Mouse (Mus musculus) hindbrain, postnatal 0 days (tissue): ENCODE data around the gene Ntpcr. TPM values are rescaled to one million over a fixed set of nuclear protein-coding genes. Genes with fewer than 3 reads are reported as not detected.

ENCODE experiments used
- ATAC-seq: fragments of 200-750 bp; cut with Nextera tagmentation; 2 replicates; pipeline ENCODE4 v1.8.0; 2017; ENCODE audit warnings: mild to moderate bottlenecking, moderate TSS enrichment, moderate library complexity
- DNase-seq: peaks from one replicate; pipeline ENCODE4 v3.0.0-alpha.2; 2015; ENCODE audit warnings: low spot score
- H3K27ac ChIP-seq: fragments of 300-500 bp; sonication (generic); 2 replicates; pipeline ENCODE4 v1.5.1; 2014; ENCODE audit warnings: mild to moderate bottlenecking
- H3K27me3 ChIP-seq: fragments of 300-500 bp; sonication (generic); 2 replicates; pipeline ENCODE4 v1.6.1; 2014; ENCODE audit warnings: low read length, mixed read lengths; ENCODE audit not compliant: insufficient read depth
- H3K36me3 ChIP-seq: fragments of 300-500 bp; sonication (generic); 2 replicates; pipeline ENCODE4 v1.6.1; 2014; ENCODE audit warnings: low read length, mixed read lengths; ENCODE audit not compliant: insufficient read depth
- H3K4me1 ChIP-seq: fragments of 300-500 bp; sonication (generic); 2 replicates; pipeline ENCODE4 v1.6.1; 2014; ENCODE audit warnings: antibody characterized with exemption, low read length, mixed read lengths; ENCODE audit not compliant: insufficient read depth
- H3K4me2 ChIP-seq: fragments of 300-500 bp; sonication (generic); 2 replicates; pipeline ENCODE4 v1.6.1; 2014; ENCODE audit warnings: low read depth, mild to moderate bottlenecking, low read length, moderate library complexity, mixed read lengths
- H3K4me3 ChIP-seq: fragments of 300-500 bp; sonication (generic); 2 replicates; pipeline ENCODE4 v1.5.1; 2014; ENCODE audit warnings: low read length
- H3K9ac ChIP-seq: fragments of 300-500 bp; sonication (generic); replicated peaks from 2 replicates; pipeline ENCODE4 v1.6.1; 2014; ENCODE audit warnings: mild to moderate bottlenecking, low read length, moderate library complexity, mixed read lengths
- H3K9me3 ChIP-seq: fragments of 300-500 bp; sonication (generic); 2 replicates; pipeline ENCODE4 v1.6.1; 2016; ENCODE audit warnings: low read length, mixed read lengths
- CTCF ChIP-seq: IDR thresholded peaks from 2 replicates; pipeline ENCODE4 v1.5.1; 2016; ENCODE audit warnings: antibody characterized with exemption, control low read depth, low read depth
- WGBS: fragments of 180-500 bp; shearing (Covaris S2); extraction: QIAGEN DNeasy Blood & Tissue Kit; methylation state at CpG from one replicate; pipeline ENCODE4 v1.1.7; 2014; 5-methylcytosine and 5-hydroxymethylcytosine counted together
- polyA plus RNA-seq: library from polyadenylated mRNA; unstranded; fragments of >200 nt; fragmentation: Nextera tagmentation; extraction: Ambion mirVana; gene quantifications from 2 replicates; pipeline ENCODE4 v1.2.1, GENCODE M21; 2015
- total RNA-seq: library from RNA; depleted of rRNA; stranded (reverse); fragments of >200 nt; gene quantifications from 2 replicates; pipeline ENCODE4 v1.2.3, GENCODE M21; 2014

Ntpcr gene
- total and polyA plus RNA-seq, 2 experiments from 2014 or later, result 35.2 to 37.1 TPM

- 95% methylated on average over 6 of the region's 6 CpGs for WGBS
- Histone ChIP-seq H3K4me2 (no peak overlapping the region), H3K4me1 (no peaks in the 10 kb centered on the region), H3K27ac (no peak overlapping the region), H3K36me3 (no peaks in the 10 kb centered on the region), H3K9me3 (no peaks in the 10 kb centered on the region), H3K27me3 (no peaks in the 10 kb centered on the region), H3K9ac (no peak overlapping the region), H3K4me3 (no peak overlapping the region)
- DNase-seq (no peak), ATAC-seq (no peak)
- no peak for TF ChIP-seq CTCF
Measured at GRCm38 (mm10) chr8:125723437-125723836, 6.3 kb upstream of the Ntpcr start.

- no peaks in the 10 kb centered on the region for H3K36me3 ChIP-seq
- DNase-seq (no peak), ATAC-seq (no peak)
- no peaks in the 10 kb centered on the region for H3K27me3 ChIP-seq
- H3K4me1 ChIP-seq, result no peaks in the 10 kb centered on the region
- H3K4me3 ChIP-seq, result no peak overlapping the region
- H3K4me2 ChIP-seq, result no peak overlapping the region
- no peaks in the 10 kb centered on the region for H3K9me3 ChIP-seq
- H3K9ac ChIP-seq, result no peak overlapping the region
- no peak overlapping the region for H3K27ac ChIP-seq
- 81% methylated on average over 6 of the region's 6 CpGs for WGBS
- no peak for TF ChIP-seq CTCF
Measured at GRCm38 (mm10) chr8:125725037-125725820, 4.5 kb upstream of the Ntpcr start.

GRCm38 (mm10) chr8:125726143-125726542 is 3.6 kb upstream of the Ntpcr start:
- Histone ChIP-seq H3K9ac (no peak overlapping the region), H3K36me3 (no peaks in the 10 kb centered on the region), H3K4me1 (no peaks in the 10 kb centered on the region), H3K4me2 (no peak overlapping the region), H3K9me3 (no peaks in the 10 kb centered on the region), H3K27ac (no peak overlapping the region), H3K4me3 (no peak overlapping the region), H3K27me3 (no peaks in the 10 kb centered on the region)
- whole genome bisulfite sequencing, result 97% methylated on average over 4 of the region's 4 CpGs
- ATAC-seq (no peak), DNase-seq (no peak)
- no peak for TF ChIP-seq CTCF

- H3K4me3 ChIP-seq, result no peak overlapping the region
- no peak overlapping the region for H3K9ac ChIP-seq
- no peaks in the 10 kb centered on the region for H3K4me1 ChIP-seq
- no peak for ATAC-seq
- TF ChIP-seq CTCF, result no peak
- no peak overlapping the region for H3K27ac ChIP-seq
- WGBS, result 83% methylated on average over 5 of the region's 5 CpGs
- H3K9me3 ChIP-seq, result no peaks in the 10 kb centered on the region
- H3K4me2 ChIP-seq, result no peak overlapping the region
- DNase-seq, result no peak
- H3K27me3 ChIP-seq, result no peaks in the 10 kb centered on the region
- H3K36me3 ChIP-seq, result no peaks in the 10 kb centered on the region
Measured at GRCm38 (mm10) chr8:125726986-125727385, 2.8 kb upstream of the Ntpcr start.

GRCm38 (mm10) chr8:125727797-125728196 is 2.0 kb upstream of the Ntpcr start:
- H3K27ac ChIP-seq, result no peak overlapping the region
- 52% methylated on average over 8 of the region's 8 CpGs for WGBS
- DNase-seq (no peak), ATAC-seq (no peak)
- H3K4me3 ChIP-seq, result no peak overlapping the region
- no peaks in the 10 kb centered on the region for H3K9me3 ChIP-seq
- no peaks in the 10 kb centered on the region for H3K4me1 ChIP-seq
- no peak overlapping the region for H3K4me2 ChIP-seq
- H3K27me3 ChIP-seq, result no peaks in the 10 kb centered on the region
- H3K36me3 ChIP-seq, result no peaks in the 10 kb centered on the region
- TF ChIP-seq CTCF, result no peak
- H3K9ac ChIP-seq, result no peak overlapping the region

- Histone ChIP-seq H3K27me3 (no peaks in the 10 kb centered on the region), H3K36me3 (no peaks in the 10 kb centered on the region), H3K4me1 (peaks cover 4% of the 10 kb centered on the region; the same call in 1 of the 2 replicates), H3K9ac (peak overlapping the region; percentile 73), H3K27ac (peak overlapping the region; percentile 45; the same call in 1 of the 2 replicates), H3K4me2 (peak overlapping the region; percentile 90), H3K4me3 (peak overlapping the region; percentile 64), H3K9me3 (no peaks in the 10 kb centered on the region)
- WGBS, result 7% methylated on average over 50 of the region's 52 CpGs
- ATAC-seq (peak; percentile 94), DNase-seq (peak; percentile 95)
- TF ChIP-seq CTCF, result no peak
Measured at GRCm38 (mm10) chr8:125733964-125734956, 4.5 kb downstream of the Ntpcr start.
